Mouse (Mus musculus): Measurements from ENCODE around the gene Galntl6. TPM values are rescaled to one million over a fixed set of nuclear protein-coding genes. Genes with fewer than 3 reads are reported as not detected.
"Not testable (repeated sequence)": the region's sequence is repeated elsewhere in the genome, so short reads cannot be mapped to it uniquely, and the experiment has no call there.

The Galntl6 gene
- polyA plus RNA-seq, 1 experiment = not detected

DNA sequence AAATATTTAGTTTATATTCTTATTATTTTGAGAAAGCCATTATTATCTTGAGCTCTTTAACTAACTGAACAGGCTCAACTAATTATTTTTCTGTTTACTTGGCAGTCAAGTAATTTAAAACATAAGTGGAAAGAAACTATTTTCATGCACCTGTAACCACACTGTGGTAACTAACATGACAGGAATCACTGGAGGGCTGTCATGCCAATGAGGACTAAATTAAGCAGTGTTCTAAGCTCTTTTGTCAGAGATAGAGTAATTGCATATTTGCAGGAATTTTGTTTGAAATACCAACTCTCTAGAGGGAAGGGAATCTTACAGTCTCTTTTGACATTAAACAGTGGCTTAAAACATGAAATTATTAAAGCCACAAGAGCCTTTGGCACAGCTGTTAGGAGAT lies 390.5 kb downstream of the Galntl6 start:
- no peak overlapping the region for H3K27ac ChIP-seq (replicated peaks; ENCODE audit: low read depth, low read length)
- H3K4me1 ChIP-seq (ENCODE audit: control insufficient read depth, insufficient read depth, insufficient read length, low read length) = no peaks in the 10 kb centered on the region
- no peak overlapping the region for H3K4me3 ChIP-seq (ENCODE audit: insufficient read depth, low read depth, low read length)

DNA sequence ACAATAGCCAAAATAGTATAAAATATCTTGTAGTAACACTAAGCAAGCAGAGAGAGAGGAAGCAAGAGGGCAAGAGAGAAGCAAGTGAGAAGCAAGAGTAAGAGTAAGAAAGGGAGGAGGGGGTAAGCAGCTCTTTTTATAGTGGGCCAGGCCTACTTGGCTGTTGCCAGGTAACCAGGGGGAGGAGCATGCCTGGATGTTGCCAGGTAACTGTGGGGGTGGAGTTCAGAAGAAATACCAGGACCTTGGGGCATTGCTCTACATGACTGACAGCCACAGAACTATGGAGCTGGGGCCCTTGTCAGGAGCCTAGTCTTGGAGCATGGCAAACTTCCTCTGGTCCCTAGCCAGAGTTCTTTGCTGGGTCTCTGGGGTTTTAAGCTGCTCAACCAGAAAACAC lies 401.9 kb downstream of the Galntl6 start:
- Histone ChIP-seq H3K4me1 (ENCODE audit: control insufficient read depth, insufficient read depth, insufficient read length, low read length) (no peaks in the 10 kb centered on the region), H3K27ac (replicated peaks; ENCODE audit: low read depth, low read length) (no peak overlapping the region), H3K4me3 (ENCODE audit: insufficient read depth, low read depth, low read length) (no peak overlapping the region)

DNA sequence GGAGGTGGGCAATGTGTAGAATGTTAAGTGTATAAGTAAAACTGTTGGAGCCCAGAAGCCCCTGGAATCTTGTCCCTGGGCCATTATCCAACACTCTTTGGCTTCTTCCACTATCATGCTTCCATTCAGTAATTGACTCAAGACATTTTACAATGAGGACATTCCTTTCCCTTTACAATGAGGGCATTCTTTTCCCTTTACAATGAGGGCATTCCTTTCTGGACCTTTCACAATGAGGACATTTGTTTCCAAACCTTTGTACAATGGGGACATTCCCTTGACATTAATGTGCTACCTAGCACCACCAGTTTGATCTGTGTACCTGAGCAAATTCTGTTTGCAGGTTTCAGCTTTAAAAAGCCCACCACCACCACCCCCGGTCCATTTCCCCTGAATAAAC lies 403.4 kb downstream of the Galntl6 start:
- H3K27ac ChIP-seq (replicated peaks; ENCODE audit: low read depth, low read length) = no peak overlapping the region
- H3K4me1 ChIP-seq (ENCODE audit: control insufficient read depth, insufficient read depth, insufficient read length, low read length) = no peaks in the 10 kb centered on the region
- no peak overlapping the region for H3K4me3 ChIP-seq (ENCODE audit: insufficient read depth, low read depth, low read length)

DNA sequence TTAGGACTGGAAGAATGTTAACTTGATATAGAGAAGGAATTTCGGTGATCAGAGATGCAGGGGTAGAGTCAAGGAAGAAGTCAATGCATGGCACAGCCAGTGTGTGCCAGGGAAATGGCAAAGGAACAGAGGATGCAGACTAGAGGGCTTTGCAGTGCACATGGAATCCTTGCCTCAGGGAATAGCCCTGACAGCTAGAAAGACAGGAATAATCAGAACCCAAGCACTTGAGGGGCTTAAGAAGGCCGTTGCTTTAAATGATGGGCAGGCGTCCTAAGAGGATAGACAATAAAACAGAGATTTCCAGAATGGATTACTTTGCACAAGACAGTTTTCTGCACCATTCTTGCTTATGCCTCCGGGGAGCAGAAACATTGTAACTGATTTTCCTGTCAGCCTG lies 425.3 kb downstream of the Galntl6 start:
- Histone ChIP-seq H3K4me1 (ENCODE audit: control insufficient read depth, insufficient read depth, insufficient read length, low read length) (no peaks in the 10 kb centered on the region), H3K27ac (replicated peaks; ENCODE audit: low read depth, low read length) (no peak overlapping the region), H3K4me3 (ENCODE audit: insufficient read depth, low read depth, low read length) (no peak overlapping the region)

DNA sequence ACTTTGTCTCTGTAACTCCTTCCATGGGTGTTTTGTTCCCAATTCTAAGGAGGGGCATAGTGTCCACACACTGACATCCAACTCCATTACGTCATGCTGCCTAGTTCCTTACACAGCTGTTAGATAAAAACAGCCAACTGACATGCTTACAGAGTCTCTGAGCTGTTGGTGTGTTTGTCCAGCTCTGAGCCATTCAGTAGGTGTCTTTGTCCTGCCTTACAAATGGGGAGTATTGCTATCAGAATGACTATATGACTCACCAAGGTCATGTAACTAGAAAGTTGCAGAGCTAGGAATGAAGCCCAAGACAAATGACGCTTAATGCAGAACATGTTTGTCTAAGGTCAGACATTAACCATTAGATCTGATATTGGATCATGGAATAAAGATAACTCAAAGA lies 449.1 kb downstream of the Galntl6 start:
- not testable (repeated sequence) for H3K4me3 ChIP-seq (ENCODE audit: insufficient read depth, low read depth, low read length); H3K27ac ChIP-seq (replicated peaks; ENCODE audit: low read depth, low read length); H3K4me1 ChIP-seq (ENCODE audit: control insufficient read depth, insufficient read depth, insufficient read length, low read length)

DNA sequence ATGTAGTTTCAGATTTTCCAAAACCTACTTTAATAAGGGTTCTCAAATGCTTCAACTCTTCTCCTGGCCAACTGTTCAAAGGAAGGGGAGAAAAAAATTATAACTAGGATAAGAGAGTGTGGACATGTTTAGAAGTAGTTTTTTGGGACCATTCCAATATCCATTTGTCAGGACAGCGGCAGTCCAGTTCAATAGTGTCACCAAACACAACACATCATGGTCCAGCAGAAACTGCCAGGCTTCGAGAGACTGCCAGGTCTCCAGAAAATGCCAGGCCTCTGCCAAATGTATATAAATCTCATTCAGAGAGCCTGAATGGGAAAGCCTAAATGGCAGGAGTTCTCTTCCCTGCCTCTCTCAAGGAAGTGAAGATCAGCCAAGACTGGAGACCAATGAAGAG lies 469.7 kb downstream of the Galntl6 start:
- Histone ChIP-seq H3K4me1 (ENCODE audit: control insufficient read depth, insufficient read depth, insufficient read length, low read length) (no peaks in the 10 kb centered on the region), H3K4me3 (ENCODE audit: insufficient read depth, low read depth, low read length) (no peak overlapping the region)

DNA sequence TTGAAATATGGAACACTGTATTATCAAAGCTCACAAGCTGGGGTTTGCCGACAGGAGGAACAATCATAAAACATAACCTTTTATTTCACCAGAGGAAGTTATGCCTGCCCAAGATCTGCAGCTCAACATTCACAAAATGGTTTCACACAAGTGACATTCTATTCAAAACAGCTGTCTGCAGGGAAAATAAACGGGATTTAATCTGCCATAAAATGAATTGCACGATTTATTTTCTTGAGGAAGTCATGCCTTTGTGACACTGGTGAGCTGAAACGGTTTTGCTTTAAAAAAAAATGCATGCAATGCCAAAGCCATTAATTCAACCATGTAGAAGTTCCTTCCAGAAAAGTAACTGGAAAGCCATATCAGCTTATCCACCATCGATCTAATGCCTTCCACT lies 494.0 kb downstream of the Galntl6 start:
- H3K27ac ChIP-seq (replicated peaks; ENCODE audit: low read depth, low read length) = no peak overlapping the region
- no peaks in the 10 kb centered on the region for H3K4me1 ChIP-seq (ENCODE audit: control insufficient read depth, insufficient read depth, insufficient read length, low read length)
- H3K4me3 ChIP-seq (ENCODE audit: insufficient read depth, low read depth, low read length) = no peak overlapping the region

More for the DNA sequence above, 469.7 kb downstream of the Galntl6 start:
- no peak overlapping the region for H3K27ac ChIP-seq (replicated peaks; ENCODE audit: low read depth, low read length)

DNA sequence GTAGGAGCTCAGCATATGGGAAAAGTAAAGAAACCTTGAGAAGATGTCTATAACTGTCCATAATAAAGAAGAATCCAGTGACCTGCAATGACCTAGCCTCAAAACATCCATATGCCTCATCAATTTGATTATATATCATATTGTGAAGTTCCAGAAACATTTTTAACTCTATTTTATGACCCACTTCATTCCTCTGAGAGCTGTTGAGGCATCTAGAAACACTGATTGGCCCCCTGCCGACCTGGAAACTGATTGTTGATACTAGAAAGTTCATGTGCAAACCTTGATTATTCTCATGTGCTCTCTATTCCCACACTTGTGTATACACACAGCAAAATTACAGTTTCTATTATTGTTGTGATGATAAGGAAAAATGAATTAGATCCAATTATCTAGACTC lies 494.9 kb downstream of the Galntl6 start:
- Histone ChIP-seq H3K4me3 (ENCODE audit: insufficient read depth, low read depth, low read length) (no peak overlapping the region), H3K4me1 (ENCODE audit: control insufficient read depth, insufficient read depth, insufficient read length, low read length) (no peaks in the 10 kb centered on the region), H3K27ac (replicated peaks; ENCODE audit: low read depth, low read length) (no peak overlapping the region)

DNA sequence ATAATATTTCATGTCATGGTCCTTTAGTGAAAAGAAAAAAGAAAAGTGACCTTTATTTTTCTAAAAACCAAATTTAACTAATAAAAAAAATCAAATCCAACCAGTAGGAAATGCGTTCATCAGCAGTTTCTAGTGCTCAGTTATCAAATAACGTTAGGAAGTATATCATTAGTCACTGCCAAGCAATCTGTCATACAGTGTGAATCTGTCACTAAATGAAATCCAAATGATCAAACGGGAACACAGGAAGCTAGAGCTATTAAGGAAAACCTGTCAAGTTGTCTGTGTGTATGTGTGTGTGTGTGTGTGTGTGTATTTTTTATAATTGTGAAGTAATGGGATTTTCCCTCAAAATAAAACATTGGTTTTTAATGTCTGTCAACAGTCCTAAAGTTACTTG lies 515.9 kb downstream of the Galntl6 start:
- Histone ChIP-seq H3K27ac (replicated peaks; ENCODE audit: low read depth, low read length) (no peak overlapping the region), H3K4me1 (ENCODE audit: control insufficient read depth, insufficient read depth, insufficient read length, low read length) (no peaks in the 10 kb centered on the region), H3K4me3 (ENCODE audit: insufficient read depth, low read depth, low read length) (no peak overlapping the region)

DNA sequence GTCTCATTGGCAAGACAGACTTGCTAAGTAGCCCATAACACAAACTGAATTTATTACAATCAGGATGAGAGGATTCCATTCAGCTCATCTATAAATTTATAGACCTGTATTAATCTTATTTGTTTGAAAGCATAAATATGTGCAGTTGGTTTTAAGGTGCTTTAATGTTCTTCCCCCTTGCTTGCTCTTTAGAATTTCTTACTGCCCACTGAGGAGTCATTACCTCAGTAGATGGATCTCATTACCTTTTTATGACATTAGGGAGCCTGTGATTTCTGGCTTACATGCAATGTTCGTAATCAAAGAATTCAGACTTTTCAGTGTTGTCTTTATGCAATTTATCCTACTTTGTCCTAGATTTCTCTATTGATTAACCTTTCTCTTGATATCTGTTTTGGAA lies 516.6 kb downstream of the Galntl6 start:
- Histone ChIP-seq H3K27ac (replicated peaks; ENCODE audit: low read depth, low read length) (no peak overlapping the region), H3K4me3 (ENCODE audit: insufficient read depth, low read depth, low read length) (no peak overlapping the region), H3K4me1 (ENCODE audit: control insufficient read depth, insufficient read depth, insufficient read length, low read length) (no peaks in the 10 kb centered on the region)

DNA sequence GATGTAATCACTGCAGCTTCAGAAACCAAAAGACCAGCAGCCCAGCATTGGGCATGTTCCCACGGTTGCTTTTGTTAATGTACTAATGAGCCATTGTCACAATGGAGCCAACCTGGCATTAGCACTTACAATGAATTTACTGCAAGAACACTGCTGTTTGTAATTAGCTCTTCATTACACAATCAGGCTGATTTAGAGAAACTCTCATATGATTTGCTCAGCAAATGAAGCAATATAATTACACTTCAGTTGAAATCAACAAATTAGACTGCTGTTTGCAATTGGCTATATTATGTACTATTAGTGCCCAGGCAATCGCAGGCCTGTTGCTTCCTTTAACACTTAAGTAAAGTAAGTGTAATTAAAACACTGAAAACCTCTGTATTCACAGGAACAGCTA lies 540.1 kb downstream of the Galntl6 start:
- no peak overlapping the region for H3K27ac ChIP-seq (replicated peaks; ENCODE audit: low read depth, low read length)
- H3K4me1 ChIP-seq (ENCODE audit: control insufficient read depth, insufficient read depth, insufficient read length, low read length) = no peaks in the 10 kb centered on the region
- no peak overlapping the region for H3K4me3 ChIP-seq (ENCODE audit: insufficient read depth, low read depth, low read length)

DNA sequence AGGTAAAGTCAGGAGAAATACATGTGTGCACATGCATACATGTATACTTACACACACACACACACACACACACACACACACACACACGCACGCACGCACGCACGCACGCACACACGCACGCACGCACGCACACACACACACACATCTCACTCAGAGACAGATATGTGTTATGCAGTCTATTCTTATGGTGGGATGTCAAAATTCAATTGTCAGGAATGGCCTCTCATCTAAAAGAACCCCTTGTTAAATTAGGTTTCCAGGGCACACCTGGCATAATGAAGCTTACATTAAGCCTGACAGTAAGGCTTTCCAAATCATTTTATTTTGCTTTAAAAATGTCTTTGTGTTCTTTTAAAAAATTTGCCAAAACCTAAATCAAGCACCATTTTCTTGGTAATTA lies 540.5 kb downstream of the Galntl6 start:
- Histone ChIP-seq H3K4me3 (ENCODE audit: insufficient read depth, low read depth, low read length) (no peak overlapping the region), H3K4me1 (ENCODE audit: control insufficient read depth, insufficient read depth, insufficient read length, low read length) (no peaks in the 10 kb centered on the region), H3K27ac (replicated peaks; ENCODE audit: low read depth, low read length) (no peak overlapping the region)

DNA sequence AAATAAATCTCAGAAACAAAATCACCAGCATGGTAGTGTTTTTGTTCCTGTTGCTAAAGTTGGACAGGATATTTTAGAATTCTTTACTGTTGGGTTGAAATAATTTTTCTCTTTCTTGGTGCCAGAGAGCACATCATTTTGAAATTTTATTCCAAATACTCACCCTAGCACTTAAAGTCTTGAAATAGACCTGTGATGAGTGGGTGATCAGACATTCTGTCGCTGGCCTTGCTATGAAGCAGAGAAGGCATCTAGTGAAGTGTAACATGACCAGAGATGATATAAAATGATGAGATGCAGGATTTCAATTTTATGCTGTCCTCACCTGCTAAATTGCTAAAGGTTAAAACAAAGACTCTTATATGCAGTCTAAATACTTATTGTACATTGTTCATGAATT lies 581.3 kb downstream of the Galntl6 start:
- H3K4me1 ChIP-seq (ENCODE audit: control insufficient read depth, insufficient read depth, insufficient read length, low read length) = no peaks in the 10 kb centered on the region
- no peak overlapping the region for H3K27ac ChIP-seq (replicated peaks; ENCODE audit: low read depth, low read length)
- H3K4me3 ChIP-seq (ENCODE audit: insufficient read depth, low read depth, low read length) = no peak overlapping the region

DNA sequence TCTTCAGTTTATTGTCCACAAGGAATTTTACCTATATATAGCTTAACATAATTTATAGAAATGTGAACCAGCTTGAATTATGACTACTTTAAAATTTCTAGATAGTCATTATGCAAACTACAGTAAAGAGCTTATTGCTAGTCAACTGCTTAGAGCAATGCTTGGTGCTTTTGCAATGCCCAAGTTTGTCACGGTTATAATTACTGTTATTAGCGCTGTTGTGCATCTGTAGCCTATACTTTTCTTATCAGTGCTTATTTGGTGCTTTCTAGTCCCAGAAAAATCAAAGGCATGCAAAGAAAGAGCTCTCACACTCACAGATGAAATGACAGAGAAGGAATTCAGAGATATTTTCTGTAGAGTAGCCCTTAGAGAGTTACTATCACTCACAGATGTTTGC lies 599.0 kb downstream of the Galntl6 start:
- Histone ChIP-seq H3K4me1 (ENCODE audit: control insufficient read depth, insufficient read depth, insufficient read length, low read length) (no peaks in the 10 kb centered on the region), H3K27ac (replicated peaks; ENCODE audit: low read depth, low read length) (no peak overlapping the region)

DNA sequence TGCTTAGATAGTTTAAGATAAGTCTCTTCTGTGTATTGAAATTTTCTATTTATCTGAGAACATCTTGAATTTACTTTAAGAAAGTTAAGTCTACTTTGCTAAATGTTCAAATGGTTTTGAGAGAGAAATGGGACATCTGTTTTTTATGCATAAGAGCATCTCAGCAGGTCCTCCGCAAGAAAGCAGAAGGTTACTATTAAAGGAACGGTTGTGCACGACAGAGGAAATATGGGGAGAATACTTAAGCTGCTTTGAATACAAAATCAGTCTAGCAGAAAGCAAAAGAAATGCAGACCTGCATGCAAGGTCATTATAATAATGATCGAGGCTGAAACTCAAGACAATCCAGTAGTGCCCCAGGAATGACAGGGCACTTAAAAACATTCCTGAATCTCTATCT lies 621.0 kb downstream of the Galntl6 start:
- Histone ChIP-seq H3K4me1 (ENCODE audit: control insufficient read depth, insufficient read depth, insufficient read length, low read length) (no peaks in the 10 kb centered on the region), H3K4me3 (ENCODE audit: insufficient read depth, low read depth, low read length) (no peak overlapping the region), H3K27ac (replicated peaks; ENCODE audit: low read depth, low read length) (no peak overlapping the region)

More for the DNA sequence above, 599.0 kb downstream of the Galntl6 start:
- no peak overlapping the region for H3K4me3 ChIP-seq (ENCODE audit: insufficient read depth, low read depth, low read length)

DNA sequence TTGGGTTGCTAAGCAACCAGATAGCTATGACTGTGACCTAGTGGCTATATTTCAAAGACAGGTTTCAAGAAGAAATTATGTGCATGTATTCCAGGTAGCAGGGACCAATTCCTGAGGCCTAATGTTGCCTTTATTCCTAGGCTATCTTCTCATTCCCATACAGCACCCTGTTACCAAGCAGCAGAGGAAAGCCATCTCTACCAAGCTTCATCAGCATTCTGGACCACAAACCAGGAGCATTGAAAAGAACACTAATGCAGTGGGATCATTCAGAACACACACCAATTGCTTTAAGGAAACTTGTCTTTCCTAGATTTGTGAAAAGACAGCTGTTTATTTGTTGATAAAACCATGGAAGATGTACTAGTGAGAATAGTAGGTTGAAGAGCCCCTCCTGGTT lies 622.4 kb downstream of the Galntl6 start:
- no peak overlapping the region for H3K27ac ChIP-seq (replicated peaks; ENCODE audit: low read depth, low read length)
- no peak overlapping the region for H3K4me3 ChIP-seq (ENCODE audit: insufficient read depth, low read depth, low read length)
- no peaks in the 10 kb centered on the region for H3K4me1 ChIP-seq (ENCODE audit: control insufficient read depth, insufficient read depth, insufficient read length, low read length)

DNA sequence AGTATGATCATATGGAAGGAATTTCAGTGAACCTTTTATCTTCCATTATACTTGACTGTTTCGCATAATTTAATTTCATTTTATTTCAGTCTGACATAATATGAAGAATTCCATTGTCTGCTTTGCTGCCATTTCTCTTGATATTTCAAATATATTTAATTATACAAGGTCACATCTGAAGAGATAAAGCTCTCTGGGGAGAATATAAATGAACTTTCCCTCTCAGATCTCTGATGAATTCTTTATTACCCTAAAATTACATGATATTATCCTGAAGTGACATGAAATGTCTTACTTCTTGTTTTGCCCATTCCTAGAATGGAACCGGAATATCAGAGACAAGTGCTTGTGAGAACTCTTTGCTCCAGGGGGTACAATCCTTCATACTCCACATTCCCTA lies 647.0 kb downstream of the Galntl6 start:
- Histone ChIP-seq H3K4me3 (ENCODE audit: insufficient read depth, low read depth, low read length) (no peak overlapping the region), H3K27ac (replicated peaks; ENCODE audit: low read depth, low read length) (no peak overlapping the region), H3K4me1 (ENCODE audit: control insufficient read depth, insufficient read depth, insufficient read length, low read length) (no peaks in the 10 kb centered on the region)

Measured in brown adipose tissue, adult 24 weeks (tissue).